Mouse (Mus musculus) liver, embryonic 16.5 days (tissue): ENCODE measurements at regions not wholly inside any gene's neighbourhood (a gene's known extent, or its start where the extent isn't known, plus 50 kb on each side); places are given as distances from the start of the nearest gene placed in this dataset.

ENCODE experiments used
- ATAC-seq: fragments of 200-750 bp; cut with Nextera tagmentation; 2 replicates; pipeline ENCODE4 v1.8.0; 2017; ENCODE audit warnings: low read depth, mild to moderate bottlenecking, moderate number of reproducible peaks, moderate library complexity
- H3K27ac ChIP-seq: fragments of 300-500 bp; sonication (generic); 2 replicates; pipeline ENCODE4 v1.5.1; 2014; ENCODE audit warnings: mild to moderate bottlenecking, low read length
- H3K27me3 ChIP-seq: fragments of 300-500 bp; sonication (generic); 2 replicates; pipeline ENCODE4 v1.6.1; 2014; ENCODE audit warnings: low read depth, low read length, mixed read lengths; ENCODE audit not compliant: control insufficient read depth, insufficient read depth
- H3K36me3 ChIP-seq: fragments of 300-500 bp; sonication (generic); 2 replicates; pipeline ENCODE4 v1.6.1; 2014; ENCODE audit warnings: mild to moderate bottlenecking; ENCODE audit not compliant: control insufficient read depth, insufficient read depth
- H3K4me1 ChIP-seq: fragments of 300-500 bp; sonication (generic); 2 replicates; pipeline ENCODE4 v1.6.1; 2014; ENCODE audit warnings: low read depth, low read length, mixed read lengths; ENCODE audit not compliant: control insufficient read depth
- H3K4me2 ChIP-seq: fragments of 300-500 bp; sonication (generic); 2 replicates; pipeline ENCODE4 v1.6.1; 2014; ENCODE audit warnings: low read depth, low read length, mixed read lengths
- H3K4me3 ChIP-seq: fragments of 300-500 bp; sonication (generic); 2 replicates; pipeline ENCODE4 v1.5.1; 2014; ENCODE audit warnings: low read depth, mild to moderate bottlenecking, low read length
- H3K9ac ChIP-seq: fragments of 300-500 bp; sonication (generic); 2 replicates; pipeline ENCODE4 v1.6.1; 2014; ENCODE audit warnings: low read depth, low read length
- H3K9me3 ChIP-seq: fragments of 300-500 bp; sonication (generic); replicated peaks from 2 replicates; pipeline ENCODE4 v1.6.1; 2016; ENCODE audit warnings: low read length; ENCODE audit not compliant: control insufficient read depth
- WGBS: fragments of 180-500 bp; shearing (Covaris S2); extraction: QIAGEN DNeasy Blood & Tissue Kit; methylation state at CpG from one replicate; pipeline ENCODE4 v1.1.7; 2014; ENCODE audit not compliant: insufficient replicate concordance; 5-methylcytosine and 5-hydroxymethylcytosine counted together

GRCm38 (mm10) chr16:5829071-5829470, 56.1 kb upstream of the Rbfox1 start:
- H3K4me2 ChIP-seq = no peak overlapping the region
- no peak overlapping the region for H3K4me3 ChIP-seq
- WGBS = 63% methylated on average over 9 of the region's 9 CpGs
- H3K27me3 ChIP-seq = no peaks in the 10 kb centered on the region
- no peaks in the 10 kb centered on the region for H3K36me3 ChIP-seq
- H3K9ac ChIP-seq = no peak overlapping the region
- H3K9me3 ChIP-seq = no peaks in the 10 kb centered on the region
- no peak for ATAC-seq
- no peaks in the 10 kb centered on the region for H3K4me1 ChIP-seq
- no peak overlapping the region for H3K27ac ChIP-seq

GRCm38 (mm10) chr16:5823316-5823715, 61.8 kb upstream of the Rbfox1 start:
- Histone ChIP-seq H3K4me2 (no peak overlapping the region), H3K9me3 (no peaks in the 10 kb centered on the region), H3K9ac (no peak overlapping the region), H3K27me3 (no peaks in the 10 kb centered on the region), H3K27ac (no peak overlapping the region), H3K36me3 (no peaks in the 10 kb centered on the region), H3K4me1 (no peaks in the 10 kb centered on the region), H3K4me3 (no peak overlapping the region)
- ATAC-seq = no peak
- WGBS = 23% methylated on average over 1 of the region's 1 CpGs

GRCm38 (mm10) chr16:5817166-5817565, 68.0 kb upstream of the Rbfox1 start:
- H3K36me3 ChIP-seq = no peaks in the 10 kb centered on the region
- no peak overlapping the region for H3K9ac ChIP-seq
- WGBS = 27% methylated on average over 3 of the region's 3 CpGs
- H3K27me3 ChIP-seq = no peaks in the 10 kb centered on the region
- H3K9me3 ChIP-seq = no peaks in the 10 kb centered on the region
- no peak overlapping the region for H3K4me2 ChIP-seq
- no peaks in the 10 kb centered on the region for H3K4me1 ChIP-seq
- ATAC-seq = no peak
- H3K27ac ChIP-seq = no peak overlapping the region
- no peak overlapping the region for H3K4me3 ChIP-seq

GRCm38 (mm10) chr16:5812245-5812820, 72.8 kb upstream of the Rbfox1 start:
- Histone ChIP-seq H3K27me3 (no peaks in the 10 kb centered on the region), H3K4me2 (no peak overlapping the region), H3K9me3 (no peaks in the 10 kb centered on the region), H3K4me1 (no peaks in the 10 kb centered on the region), H3K4me3 (no peak overlapping the region), H3K27ac (no peak overlapping the region), H3K36me3 (no peaks in the 10 kb centered on the region), H3K9ac (no peak overlapping the region)
- 63% methylated on average over 2 of the region's 2 CpGs for WGBS
- no peak for ATAC-seq

GRCm38 (mm10) chr16:5811654-5811992, 73.5 kb upstream of the Rbfox1 start:
- no peak overlapping the region for H3K4me3 ChIP-seq
- H3K27me3 ChIP-seq = no peaks in the 10 kb centered on the region
- no peaks in the 10 kb centered on the region for H3K36me3 ChIP-seq
- no peaks in the 10 kb centered on the region for H3K4me1 ChIP-seq
- ATAC-seq = no peak
- H3K27ac ChIP-seq = no peak overlapping the region
- 47% methylated on average over 2 of the region's 2 CpGs for WGBS
- no peak overlapping the region for H3K4me2 ChIP-seq
- H3K9ac ChIP-seq = no peak overlapping the region
- H3K9me3 ChIP-seq = no peaks in the 10 kb centered on the region

- H3K4me2 ChIP-seq = no peak overlapping the region
- no peak overlapping the region for H3K27ac ChIP-seq
- H3K4me3 ChIP-seq = no peak overlapping the region
- no peak overlapping the region for H3K9ac ChIP-seq
- no peaks in the 10 kb centered on the region for H3K4me1 ChIP-seq
- no peaks in the 10 kb centered on the region for H3K27me3 ChIP-seq
- 40% methylated on average over 10 of the region's 10 CpGs for WGBS
- H3K9me3 ChIP-seq = no peaks in the 10 kb centered on the region
- H3K36me3 ChIP-seq = no peaks in the 10 kb centered on the region
- ATAC-seq = no peak
Observed at GRCm38 (mm10) chr16:5810986-5811653, 74.0 kb upstream of the Rbfox1 start.

- Histone ChIP-seq H3K4me1 (no peaks in the 10 kb centered on the region), H3K36me3 (no peaks in the 10 kb centered on the region), H3K9me3 (no peaks in the 10 kb centered on the region), H3K4me2 (no peak overlapping the region), H3K27me3 (no peaks in the 10 kb centered on the region), H3K9ac (no peak overlapping the region), H3K4me3 (no peak overlapping the region), H3K27ac (no peak overlapping the region)
- 53% methylated on average over 7 of the region's 7 CpGs for WGBS
- ATAC-seq = no peak
Observed at GRCm38 (mm10) chr16:5798188-5798587, 87.0 kb upstream of the Rbfox1 start.

GRCm38 (mm10) chr16:5792216-5792615, 92.9 kb upstream of the Rbfox1 start:
- WGBS = 18% methylated on average over 1 of the region's 1 CpGs
- H3K9ac ChIP-seq = no peak overlapping the region
- no peak overlapping the region for H3K27ac ChIP-seq
- no peak overlapping the region for H3K4me3 ChIP-seq
- H3K9me3 ChIP-seq = no peaks in the 10 kb centered on the region
- no peaks in the 10 kb centered on the region for H3K36me3 ChIP-seq
- H3K4me1 ChIP-seq = no peaks in the 10 kb centered on the region
- no peak overlapping the region for H3K4me2 ChIP-seq
- no peak for ATAC-seq
- no peaks in the 10 kb centered on the region for H3K27me3 ChIP-seq

GRCm38 (mm10) chr16:5790161-5790560, 95.0 kb upstream of the Rbfox1 start:
- H3K36me3 ChIP-seq = no peaks in the 10 kb centered on the region
- H3K27me3 ChIP-seq = no peaks in the 10 kb centered on the region
- no peaks in the 10 kb centered on the region for H3K9me3 ChIP-seq
- H3K4me3 ChIP-seq = no peak overlapping the region
- H3K4me2 ChIP-seq = no peak overlapping the region
- no peak overlapping the region for H3K9ac ChIP-seq
- no peak overlapping the region for H3K27ac ChIP-seq
- WGBS = 67% methylated on average over 3 of the region's 3 CpGs
- ATAC-seq = no peak
- H3K4me1 ChIP-seq = no peaks in the 10 kb centered on the region
